Mouse (Mus musculus): ENCODE results near the gene Herc1. TPM values are rescaled to one million over a fixed set of nuclear protein-coding genes. Genes with fewer than 3 reads are reported as not detected.

Herc1 gene
- total and polyA plus RNA-seq, 2 experiments, result 5.6 to 30.9 TPM

DNA sequence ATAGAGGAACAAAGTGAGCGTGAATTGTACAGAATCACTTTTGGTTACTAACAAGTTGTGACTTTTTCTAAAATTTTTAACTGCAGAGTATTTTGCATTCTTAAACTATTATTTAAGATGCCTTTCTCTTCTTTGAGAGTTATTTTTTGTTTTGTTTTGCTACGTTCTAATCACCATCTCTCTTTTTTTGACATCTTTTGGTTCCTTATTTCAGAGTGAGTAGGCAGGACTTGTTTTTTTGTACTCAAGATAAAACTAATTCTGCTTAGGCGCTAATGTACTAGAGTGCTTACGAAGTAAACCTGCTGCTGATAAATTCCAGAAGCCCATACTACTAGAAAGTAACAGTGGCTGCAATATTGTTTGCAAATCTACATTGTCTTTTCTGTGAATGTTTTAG, 8.9 kb downstream of the Herc1 start:
- no peak for DNase-seq (ENCODE audit: extremely low read depth, low read depth, low spot score)
- TF ChIP-seq POLR2A (IDR thresholded peaks at IDR 0.05; ENCODE audit: extremely low read depth, insufficient read depth, low read length) (no peak), CTCF (IDR thresholded peaks at IDR 0.05; ENCODE audit: low read depth, low read length) (no peak)

DNA sequence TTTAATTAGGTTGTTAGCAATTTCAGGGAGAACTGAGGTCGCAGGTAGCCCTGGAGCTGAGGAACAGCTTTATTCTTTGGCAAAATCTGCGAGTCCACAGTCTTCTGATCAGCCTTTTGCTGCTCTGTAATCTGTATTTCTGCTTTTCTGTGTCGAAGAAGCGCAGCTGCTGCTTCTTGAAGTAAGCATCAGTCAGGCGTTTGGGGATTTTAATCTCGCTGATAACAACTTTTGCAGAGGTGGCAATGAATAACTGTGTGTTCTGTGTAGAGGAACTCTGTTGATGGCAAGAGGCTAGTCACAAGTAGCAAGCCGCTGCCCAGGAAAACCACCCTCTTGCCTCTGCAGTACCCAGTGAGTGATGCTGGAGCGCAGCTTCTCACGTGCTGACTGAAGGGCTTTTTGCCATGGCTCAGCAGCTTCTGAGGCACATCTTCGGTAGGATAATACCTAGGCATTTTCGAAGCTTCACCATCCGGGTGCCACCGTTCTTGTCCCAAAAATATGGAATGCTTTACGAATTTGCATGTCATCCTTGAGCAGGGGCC, 10.0 kb downstream of the Herc1 start:
- H3K9ac ChIP-seq (ENCODE audit: low read depth, low read length), result no peak overlapping the region
- peaks cover 5% of the 10 kb centered on the region for H3K4me1 ChIP-seq (ENCODE audit: control insufficient read depth, insufficient read depth, low read length)
- H3K27ac ChIP-seq (replicated peaks; ENCODE audit: insufficient read depth, low read depth, low read length), result no peak overlapping the region
- 79% methylated on average over 14 of the region's 14 CpGs for WGBS
- no peaks in the 10 kb centered on the region for H3K27me3 ChIP-seq (ENCODE audit: control insufficient read depth, insufficient read depth, low read length)
- no peak for TF ChIP-seq POLR2A (IDR thresholded peaks at IDR 0.05; ENCODE audit: extremely low read depth, insufficient read depth, low read length)
- no peak for TF ChIP-seq CTCF (IDR thresholded peaks at IDR 0.05; ENCODE audit: low read depth, low read length)
- H3K4me3 ChIP-seq (ENCODE audit: insufficient read depth, low read depth, low read length), result no peak overlapping the region
- H3K36me3 ChIP-seq (ENCODE audit: control insufficient read depth, insufficient read depth, low read length), result no peaks in the 10 kb centered on the region
- H3K79me2 ChIP-seq (ENCODE audit: control insufficient read depth, insufficient read depth, low read length), result peaks cover 10% of the 10 kb centered on the region; the same call in 1 of the 2 replicates
- DNase-seq (ENCODE audit: extremely low read depth, low read depth, low spot score), result no peak

More for the DNA sequence above, 8.9 kb downstream of the Herc1 start:
- no peak overlapping the region for H3K9ac ChIP-seq (ENCODE audit: low read depth, low read length)
- no peak overlapping the region for H3K27ac ChIP-seq (replicated peaks; ENCODE audit: insufficient read depth, low read depth, low read length)
- WGBS, result 79% methylated on average over 4 of the region's 4 CpGs
- no peaks in the 10 kb centered on the region for H3K36me3 ChIP-seq (ENCODE audit: control insufficient read depth, insufficient read depth, low read length)
- no peak overlapping the region for H3K4me3 ChIP-seq (ENCODE audit: insufficient read depth, low read depth, low read length)
- peaks cover 5% of the 10 kb centered on the region for H3K4me1 ChIP-seq (ENCODE audit: control insufficient read depth, insufficient read depth, low read length)
- H3K27me3 ChIP-seq (ENCODE audit: control insufficient read depth, insufficient read depth, low read length), result no peaks in the 10 kb centered on the region
- peaks cover 10% of the 10 kb centered on the region; the same call in 1 of the 2 replicates for H3K79me2 ChIP-seq (ENCODE audit: control insufficient read depth, insufficient read depth, low read length)

DNA sequence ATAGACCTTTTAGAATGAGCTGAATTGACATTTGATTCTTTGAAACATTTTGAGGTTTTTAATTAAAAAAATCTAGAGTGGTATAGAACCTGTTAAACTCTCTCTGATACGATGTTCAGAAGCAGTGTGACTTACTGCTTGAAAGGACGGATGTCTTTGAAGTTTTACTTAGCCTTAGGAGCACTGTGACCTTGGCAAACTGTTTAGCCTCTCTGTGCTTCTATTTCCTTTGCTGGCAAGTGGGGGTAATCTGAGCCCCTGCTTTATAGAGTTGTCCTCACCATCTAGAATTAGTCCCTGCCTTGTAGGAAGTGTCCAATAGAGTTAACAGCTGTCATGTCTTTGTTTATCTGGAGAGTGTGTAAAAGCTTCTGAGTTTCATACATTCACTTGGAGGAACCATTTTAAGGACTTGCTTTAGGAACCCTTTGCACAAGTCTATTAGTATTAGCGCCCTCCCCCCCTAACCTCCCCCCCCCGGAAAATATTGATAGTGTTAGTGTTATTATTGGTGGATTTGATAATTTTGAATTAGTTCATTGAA, 18.7 kb downstream of the Herc1 start:
- no peak overlapping the region for H3K9ac ChIP-seq (ENCODE audit: low read depth, low read length)
- TF ChIP-seq CTCF (IDR thresholded peaks at IDR 0.05; ENCODE audit: low read depth, low read length) (no peak), POLR2A (IDR thresholded peaks at IDR 0.05; ENCODE audit: extremely low read depth, insufficient read depth, low read length) (no peak)
- H3K27ac ChIP-seq (replicated peaks; ENCODE audit: insufficient read depth, low read depth, low read length), result no peak overlapping the region
- peaks cover 10% of the 10 kb centered on the region for H3K36me3 ChIP-seq (ENCODE audit: control insufficient read depth, insufficient read depth, low read length)
- H3K4me1 ChIP-seq (ENCODE audit: control insufficient read depth, insufficient read depth, low read length), result no peaks in the 10 kb centered on the region; the same call in none of the 2 replicates
- H3K4me3 ChIP-seq (ENCODE audit: insufficient read depth, low read depth, low read length), result no peak overlapping the region
- 80% methylated on average over 4 of the region's 4 CpGs for WGBS
- no peaks in the 10 kb centered on the region for H3K27me3 ChIP-seq (ENCODE audit: control insufficient read depth, insufficient read depth, low read length)
- DNase-seq (ENCODE audit: extremely low read depth, low read depth, low spot score), result no peak
- H3K79me2 ChIP-seq (ENCODE audit: control insufficient read depth, insufficient read depth, low read length), result peaks cover 19% of the 10 kb centered on the region; the same call in 1 of the 2 replicates

DNA sequence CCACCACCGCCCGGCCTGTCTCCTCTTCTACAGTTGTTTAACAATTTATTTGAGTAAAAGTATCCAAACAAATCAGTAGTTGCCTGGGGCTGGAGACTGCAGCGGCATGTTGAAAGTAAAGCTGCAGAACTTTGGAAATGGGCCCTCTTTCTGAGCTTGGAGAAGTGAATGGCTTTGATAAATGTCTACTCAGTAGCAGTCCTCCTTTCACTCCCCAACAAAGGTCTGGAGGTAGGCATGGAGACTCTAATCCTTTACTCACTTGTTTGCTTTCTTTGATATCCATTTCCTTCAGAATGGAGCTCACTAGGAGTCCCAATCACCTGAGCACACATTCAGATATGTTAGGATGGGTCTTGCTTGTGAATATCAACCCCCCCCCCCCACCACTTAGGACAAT, 20.1 kb downstream of the Herc1 start:
- Histone ChIP-seq H3K36me3 (ENCODE audit: control insufficient read depth, insufficient read depth, low read length) (peaks cover 10% of the 10 kb centered on the region), H3K27ac (replicated peaks; ENCODE audit: insufficient read depth, low read depth, low read length) (no peak overlapping the region), H3K27me3 (ENCODE audit: control insufficient read depth, insufficient read depth, low read length) (no peaks in the 10 kb centered on the region), H3K4me1 (ENCODE audit: control insufficient read depth, insufficient read depth, low read length) (peaks cover 2% of the 10 kb centered on the region), H3K4me3 (ENCODE audit: insufficient read depth, low read depth, low read length) (no peak overlapping the region), H3K9ac (ENCODE audit: low read depth, low read length) (no peak overlapping the region), H3K79me2 (ENCODE audit: control insufficient read depth, insufficient read depth, low read length) (peaks cover 22% of the 10 kb centered on the region; the same call in 1 of the 2 replicates)
- no peak for DNase-seq (ENCODE audit: extremely low read depth, low read depth, low spot score)
- TF ChIP-seq POLR2A (IDR thresholded peaks at IDR 0.05; ENCODE audit: extremely low read depth, insufficient read depth, low read length) (no peak), CTCF (IDR thresholded peaks at IDR 0.05; ENCODE audit: low read depth, low read length) (no peak)
- 57% methylated on average over 3 of the region's 3 CpGs for WGBS

DNA sequence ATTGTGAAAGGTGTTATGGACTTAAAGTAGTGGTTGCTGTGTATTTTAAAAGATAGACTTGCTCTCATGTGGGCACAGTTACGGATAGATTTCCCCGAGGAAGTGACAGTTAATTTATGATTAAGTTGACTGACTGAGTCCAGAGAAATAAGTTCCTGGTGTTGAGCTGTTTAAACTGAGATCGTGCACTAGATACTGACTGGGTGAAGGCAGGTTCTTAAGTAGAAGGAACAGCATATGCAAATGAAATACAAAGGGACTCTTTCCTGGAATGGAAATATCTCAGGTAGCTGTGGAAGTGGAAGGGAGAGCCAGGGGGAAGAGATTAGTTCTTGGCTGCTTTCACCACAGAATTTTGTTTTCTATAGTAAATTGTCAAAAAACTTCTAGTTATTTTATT, 20.6 kb downstream of the Herc1 start:
- no peaks in the 10 kb centered on the region for H3K27me3 ChIP-seq (ENCODE audit: control insufficient read depth, insufficient read depth, low read length)
- peaks cover 22% of the 10 kb centered on the region; the same call in 1 of the 2 replicates for H3K79me2 ChIP-seq (ENCODE audit: control insufficient read depth, insufficient read depth, low read length)
- H3K36me3 ChIP-seq (ENCODE audit: control insufficient read depth, insufficient read depth, low read length), result peaks cover 10% of the 10 kb centered on the region
- H3K9ac ChIP-seq (ENCODE audit: low read depth, low read length), result no peak overlapping the region
- no peak for DNase-seq (ENCODE audit: extremely low read depth, low read depth, low spot score)
- WGBS, result 66% methylated on average over 3 of the region's 3 CpGs
- no peak for TF ChIP-seq CTCF (IDR thresholded peaks at IDR 0.05; ENCODE audit: low read depth, low read length)
- no peak for TF ChIP-seq POLR2A (IDR thresholded peaks at IDR 0.05; ENCODE audit: extremely low read depth, insufficient read depth, low read length)
- peaks cover 2% of the 10 kb centered on the region for H3K4me1 ChIP-seq (ENCODE audit: control insufficient read depth, insufficient read depth, low read length)
- H3K27ac ChIP-seq (replicated peaks; ENCODE audit: insufficient read depth, low read depth, low read length), result no peak overlapping the region
- no peak overlapping the region for H3K4me3 ChIP-seq (ENCODE audit: insufficient read depth, low read depth, low read length)

DNA sequence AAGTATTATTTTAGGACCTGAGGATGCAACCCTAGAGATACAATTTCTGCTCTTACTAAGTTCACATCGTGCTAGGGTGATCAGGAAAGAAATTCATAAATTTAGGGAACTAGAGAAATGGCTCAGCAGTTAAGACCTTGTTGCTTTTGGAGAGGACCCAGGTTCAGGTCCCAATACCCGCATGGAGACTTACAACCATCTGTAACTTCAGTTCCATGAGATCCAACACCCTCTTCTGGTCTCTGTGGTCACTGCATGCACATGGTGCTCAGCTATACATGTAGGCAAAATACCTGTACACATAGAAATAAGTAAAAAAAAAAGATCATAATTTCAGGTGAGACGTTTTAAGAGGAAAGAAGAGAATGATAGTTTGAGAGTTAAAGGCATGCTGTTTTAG, 23.2 kb downstream of the Herc1 start:
- H3K79me2 ChIP-seq (ENCODE audit: control insufficient read depth, insufficient read depth, low read length), result peaks cover 21% of the 10 kb centered on the region; the same call in 1 of the 2 replicates
- DNase-seq (ENCODE audit: extremely low read depth, low read depth, low spot score), result no peak
- H3K27me3 ChIP-seq (ENCODE audit: control insufficient read depth, insufficient read depth, low read length), result no peaks in the 10 kb centered on the region
- 89% methylated on average over 3 of the region's 3 CpGs for WGBS
- H3K4me3 ChIP-seq (ENCODE audit: insufficient read depth, low read depth, low read length), result no peak overlapping the region
- peaks cover 2% of the 10 kb centered on the region; the same call in 1 of the 2 replicates for H3K4me1 ChIP-seq (ENCODE audit: control insufficient read depth, insufficient read depth, low read length)
- H3K9ac ChIP-seq (ENCODE audit: low read depth, low read length), result no peak overlapping the region
- TF ChIP-seq POLR2A (IDR thresholded peaks at IDR 0.05; ENCODE audit: extremely low read depth, insufficient read depth, low read length) (no peak), CTCF (IDR thresholded peaks at IDR 0.05; ENCODE audit: low read depth, low read length) (no peak)
- H3K36me3 ChIP-seq (ENCODE audit: control insufficient read depth, insufficient read depth, low read length), result peaks cover 14% of the 10 kb centered on the region
- no peak overlapping the region for H3K27ac ChIP-seq (replicated peaks; ENCODE audit: insufficient read depth, low read depth, low read length)
